Mouse (Mus musculus) limb, embryonic 15.5 days (tissue): ENCODE results near the gene Bicral. TPM values are rescaled to one million over a fixed set of nuclear protein-coding genes. Genes with fewer than 3 reads are reported as not detected.
A peak's percentile ranks its signal among the peaks of the same experiment; 100 is the strongest.

Experiments
- ATAC-seq: fragments of 200-750 bp; cut with Nextera tagmentation; 2 replicates; pipeline ENCODE4 v1.8.0; 2017; ENCODE audit warnings: low read depth, moderate TSS enrichment; ENCODE audit not compliant: insufficient number of reproducible peaks, low FRiP score, low TSS enrichment
- H3K27ac ChIP-seq: fragments of 300-500 bp; sonication (generic); 2 replicates; pipeline ENCODE4 v1.5.1; 2015; ENCODE audit warnings: moderate library complexity, mild to moderate bottlenecking, inconsistent platforms
- H3K27me3 ChIP-seq: fragments of 300-500 bp; sonication (generic); 2 replicates; pipeline ENCODE4 v1.6.1; 2015; ENCODE audit warnings: inconsistent platforms
- H3K36me3 ChIP-seq: fragments of 300-500 bp; sonication (generic); 2 replicates; pipeline ENCODE4 v1.6.1; 2015; ENCODE audit warnings: inconsistent platforms
- H3K4me1 ChIP-seq: fragments of 300-500 bp; sonication (generic); 2 replicates; pipeline ENCODE4 v1.6.1; 2015; ENCODE audit warnings: inconsistent platforms
- H3K4me2 ChIP-seq: fragments of 300-500 bp; sonication (generic); 2 replicates; pipeline ENCODE4 v1.6.1; 2015; ENCODE audit warnings: mild to moderate bottlenecking, inconsistent platforms
- H3K4me3 ChIP-seq: fragments of 300-500 bp; sonication (generic); 2 replicates; pipeline ENCODE4 v1.5.1; 2015; ENCODE audit warnings: mild to moderate bottlenecking, inconsistent platforms
- H3K9ac ChIP-seq: fragments of 300-500 bp; sonication (generic); 2 replicates; pipeline ENCODE4 v1.6.1; 2015; ENCODE audit warnings: inconsistent platforms
- H3K9me3 ChIP-seq: fragments of 300-500 bp; sonication (generic); 2 replicates; pipeline ENCODE4 v1.6.1; 2016; ENCODE audit warnings: inconsistent platforms
- WGBS: fragments of 180-500 bp; shearing (Covaris S2); methylation state at CpG from one replicate; pipeline ENCODE4 v1.1.7; 2015; 5-methylcytosine and 5-hydroxymethylcytosine counted together
- polyA plus RNA-seq: library from polyadenylated mRNA; unstranded; fragments of >200 nt; fragmentation: Nextera tagmentation; extraction: Ambion mirVana; gene quantifications from 2 replicates; pipeline ENCODE4 v1.2.1, GENCODE M21; 2015

Gene Bicral
- polyA plus RNA-seq, 1 experiment from 2014 or later: 3.8 TPM

DNA sequence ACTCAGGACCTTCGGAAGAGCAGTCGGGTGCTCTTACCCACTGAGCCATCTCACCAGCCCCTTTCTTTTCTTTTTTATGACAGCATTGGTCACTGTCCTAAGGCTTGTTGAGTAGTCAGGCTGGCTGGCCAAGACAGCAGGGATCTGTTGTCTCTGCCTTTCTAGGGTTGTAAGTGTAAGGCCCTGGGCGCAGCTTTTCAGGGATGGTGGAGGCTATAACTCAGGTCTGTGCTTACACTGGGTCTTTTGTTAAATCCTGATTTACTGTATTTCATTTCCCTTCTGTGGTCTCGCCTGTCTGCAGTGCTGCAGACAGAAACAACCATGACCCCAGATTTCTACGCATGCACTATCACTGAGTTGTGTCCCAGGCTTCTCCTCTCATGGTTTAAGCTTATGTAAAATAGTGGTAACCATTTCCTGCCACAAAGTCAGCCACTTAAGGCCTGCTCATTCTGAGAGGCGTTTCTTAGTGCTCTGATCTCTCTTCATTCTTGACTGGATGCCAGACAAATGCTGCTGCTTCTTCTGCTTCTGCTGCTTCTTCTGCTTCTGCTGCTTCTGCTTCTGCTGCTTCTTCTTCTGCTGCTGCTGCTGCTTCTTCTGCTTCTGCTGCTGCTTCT, 23.1 kb downstream of the Bicral start:
- H3K9me3 ChIP-seq: no peaks in the 10 kb centered on the region
- 0 out of 2 replicates have a peak, but pooled peaks cover 4% of the 10 kb centered on the region for H3K36me3 ChIP-seq
- no peak overlapping the region for H3K9ac ChIP-seq
- no peak overlapping the region for H3K27ac ChIP-seq
- H3K4me1 ChIP-seq: 0 out of 2 replicates have a peak, but pooled peaks cover 10% of the 10 kb centered on the region
- ATAC-seq: no peak
- no peak overlapping the region for H3K4me3 ChIP-seq
- 72% methylated on average over 6 of the region's 6 CpGs for WGBS
- no peak overlapping the region for H3K4me2 ChIP-seq
- no peaks in the 10 kb centered on the region for H3K27me3 ChIP-seq

- H3K4me1 ChIP-seq: 0 out of 2 replicates have a peak, but pooled peaks cover 10% of the 10 kb centered on the region
- peaks cover 14% of the 10 kb centered on the region for H3K36me3 ChIP-seq
- H3K9ac ChIP-seq: no peak overlapping the region
Measured at GRCm38 (mm10) chr17:46832981-46833305, 25.3 kb downstream of the Bicral start.

GRCm38 (mm10) chr17:46832101-46832980, 25.9 kb downstream of the Bicral start:
- no peaks in the 10 kb centered on the region for H3K9me3 ChIP-seq
- H3K4me2 ChIP-seq: no peak overlapping the region
- ATAC-seq: peak; percentile 48; the same call in 1 of the 2 replicates
- peak overlapping the region; percentile 59 for H3K27ac ChIP-seq
- 0 out of 2 replicates have a peak, but pooled peaks cover 10% of the 10 kb centered on the region for H3K4me1 ChIP-seq
- H3K4me3 ChIP-seq: no peak overlapping the region
- H3K36me3 ChIP-seq: peaks cover 18% of the 10 kb centered on the region
- H3K27me3 ChIP-seq: no peaks in the 10 kb centered on the region
- WGBS: 49% methylated on average over 11 of the region's 11 CpGs
- H3K9ac ChIP-seq: no peak overlapping the region

More at GRCm38 (mm10) chr17:46832981-46833305, 25.3 kb downstream of the Bicral start:
- 81% methylated on average over 4 of the region's 4 CpGs for WGBS
- H3K27ac ChIP-seq: no peak overlapping the region
- ATAC-seq: no peak
- no peaks in the 10 kb centered on the region for H3K9me3 ChIP-seq
- H3K27me3 ChIP-seq: no peaks in the 10 kb centered on the region
- H3K4me2 ChIP-seq: no peak overlapping the region
- H3K4me3 ChIP-seq: no peak overlapping the region

- Histone ChIP-seq H3K9ac (no peak overlapping the region), H3K4me2 (no peak overlapping the region), H3K4me3 (no peak overlapping the region), H3K27ac (no peak overlapping the region), H3K4me1 (0 out of 2 replicates have a peak, but pooled peaks cover 10% of the 10 kb centered on the region), H3K36me3 (peaks cover 36% of the 10 kb centered on the region), H3K27me3 (no peaks in the 10 kb centered on the region), H3K9me3 (no peaks in the 10 kb centered on the region)
- 87% methylated on average over 11 of the region's 11 CpGs for WGBS
- ATAC-seq: no peak
Measured at GRCm38 (mm10) chr17:46829856-46830535, 28.3 kb downstream of the Bicral start.

- H3K27me3 ChIP-seq: no peaks in the 10 kb centered on the region
- H3K9ac ChIP-seq: no peak overlapping the region
- no peak for ATAC-seq
- no peak overlapping the region for H3K27ac ChIP-seq
- 82% methylated on average over 3 of the region's 3 CpGs for WGBS
- peaks cover 47% of the 10 kb centered on the region for H3K36me3 ChIP-seq
- H3K9me3 ChIP-seq: no peaks in the 10 kb centered on the region
- no peak overlapping the region for H3K4me3 ChIP-seq
- no peak overlapping the region for H3K4me2 ChIP-seq
- 0 out of 2 replicates have a peak, but pooled peaks cover 10% of the 10 kb centered on the region for H3K4me1 ChIP-seq
Measured at GRCm38 (mm10) chr17:46828935-46829334, 29.3 kb downstream of the Bicral start.

- no peak for ATAC-seq
- no peaks in the 10 kb centered on the region for H3K9me3 ChIP-seq
- H3K4me2 ChIP-seq: no peak overlapping the region
- H3K27ac ChIP-seq: no peak overlapping the region
- WGBS: 95% methylated on average over 8 of the region's 8 CpGs
- peaks cover 80% of the 10 kb centered on the region for H3K36me3 ChIP-seq
- no peaks in the 10 kb centered on the region for H3K27me3 ChIP-seq
- H3K9ac ChIP-seq: no peak overlapping the region
- no peaks in the 10 kb centered on the region for H3K4me1 ChIP-seq
- H3K4me3 ChIP-seq: no peak overlapping the region
Measured at GRCm38 (mm10) chr17:46823091-46823490, 35.2 kb downstream of the Bicral start.

DNA sequence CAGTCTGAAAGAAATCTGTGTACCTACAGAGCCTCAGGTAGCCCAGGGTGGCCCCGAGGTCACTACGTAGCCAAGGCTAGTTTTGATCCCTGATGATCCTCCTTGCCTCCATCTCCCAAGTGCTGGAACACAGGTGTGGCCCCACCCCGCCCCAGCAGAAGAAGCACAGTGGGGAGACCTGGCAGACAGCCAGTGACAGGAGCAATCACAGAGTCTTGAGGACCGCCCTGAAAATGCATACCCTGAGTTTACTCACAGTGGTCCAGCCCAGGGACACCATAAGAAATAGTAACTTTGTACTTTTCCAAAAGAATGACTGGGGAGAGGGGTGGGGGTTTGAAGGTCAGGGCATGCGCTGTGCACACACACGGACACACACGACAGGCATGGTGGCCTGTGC, 37.7 kb downstream of the Bicral start:
- no peaks in the 10 kb centered on the region for H3K27me3 ChIP-seq
- ATAC-seq: no peak
- H3K36me3 ChIP-seq: peaks cover 74% of the 10 kb centered on the region
- 92% methylated on average over 7 of the region's 7 CpGs for WGBS
- no peak overlapping the region for H3K27ac ChIP-seq
- H3K9me3 ChIP-seq: no peaks in the 10 kb centered on the region
- no peak overlapping the region for H3K4me2 ChIP-seq
- no peak overlapping the region for H3K9ac ChIP-seq
- no peaks in the 10 kb centered on the region for H3K4me1 ChIP-seq
- no peak overlapping the region for H3K4me3 ChIP-seq

DNA sequence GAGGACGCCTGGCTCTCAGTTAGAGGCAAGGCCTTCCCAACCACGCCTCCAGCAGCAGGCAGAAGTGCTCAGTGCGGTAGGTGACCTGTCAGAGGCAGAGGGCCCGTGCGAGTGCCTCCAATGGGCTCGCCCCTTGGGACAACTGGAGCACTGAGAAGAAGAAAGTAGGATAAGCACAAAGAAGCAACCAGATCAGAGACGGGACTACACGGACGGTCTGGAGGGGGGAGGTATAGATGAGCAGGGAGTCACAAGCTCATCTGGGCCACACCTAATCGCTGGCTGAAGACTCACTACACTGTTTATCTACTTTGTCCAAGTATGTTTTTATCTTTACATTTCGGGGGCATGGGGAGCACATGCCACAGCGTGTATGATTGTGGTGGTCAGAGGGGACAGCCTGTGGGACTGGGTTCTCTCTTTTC, 40.5 kb downstream of the Bicral start:
- H3K4me3 ChIP-seq: no peak overlapping the region
- no peaks in the 10 kb centered on the region for H3K9me3 ChIP-seq
- no peak overlapping the region for H3K9ac ChIP-seq
- H3K27me3 ChIP-seq: no peaks in the 10 kb centered on the region
- H3K36me3 ChIP-seq: peaks cover 58% of the 10 kb centered on the region
- no peak for ATAC-seq
- no peak overlapping the region for H3K4me2 ChIP-seq
- 79% methylated on average over 12 of the region's 12 CpGs for WGBS
- no peaks in the 10 kb centered on the region for H3K4me1 ChIP-seq
- no peak overlapping the region for H3K27ac ChIP-seq

DNA sequence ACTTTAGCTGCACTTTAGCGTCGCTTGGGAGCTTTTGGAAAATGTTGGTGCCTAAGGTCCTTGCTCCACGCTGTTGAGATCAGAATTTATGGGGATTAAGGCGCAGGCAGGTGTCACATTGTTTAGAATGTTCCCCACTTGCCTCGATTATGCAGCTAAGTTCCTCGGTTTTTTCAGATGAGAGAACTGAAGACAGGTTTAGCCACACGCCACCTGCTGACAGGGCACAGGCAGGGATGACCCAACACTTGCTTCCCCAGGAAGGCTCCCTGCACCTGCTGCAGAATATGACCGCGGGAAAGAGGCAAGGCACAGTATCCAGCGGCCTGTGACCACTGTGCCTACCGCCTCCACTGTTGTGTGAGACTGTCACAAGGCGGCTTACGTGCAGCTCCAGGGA, 42.0 kb downstream of the Bicral start:
- no peak overlapping the region for H3K9ac ChIP-seq
- H3K4me2 ChIP-seq: no peak overlapping the region
- 71% methylated on average over 13 of the region's 13 CpGs for WGBS
- H3K9me3 ChIP-seq: no peaks in the 10 kb centered on the region
- H3K4me3 ChIP-seq: no peak overlapping the region
- ATAC-seq: no peak
- H3K27ac ChIP-seq: no peak overlapping the region
- H3K27me3 ChIP-seq: no peaks in the 10 kb centered on the region
- H3K36me3 ChIP-seq: peaks cover 60% of the 10 kb centered on the region
- no peaks in the 10 kb centered on the region for H3K4me1 ChIP-seq

DNA sequence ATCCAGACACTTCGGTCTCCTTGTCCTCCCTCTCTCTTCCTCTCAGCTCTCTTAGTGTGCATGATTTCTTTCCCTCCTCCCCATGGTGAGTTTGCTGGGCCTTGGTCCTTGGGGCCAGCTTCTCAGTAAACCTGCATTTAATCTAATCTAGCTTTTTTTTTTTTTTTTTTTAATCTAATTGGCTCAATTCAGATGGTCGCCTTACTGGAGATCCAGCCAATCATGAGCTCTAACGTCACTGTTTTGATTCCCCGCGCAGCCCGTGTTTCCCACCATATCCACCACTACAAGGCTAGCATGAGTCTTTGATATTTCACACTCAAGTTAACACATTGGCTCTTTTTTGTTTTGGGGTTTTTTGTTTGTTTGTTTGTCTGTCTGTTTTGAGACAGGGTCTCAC, 43.8 kb downstream of the Bicral start:
- 92% methylated on average over 6 of the region's 6 CpGs for WGBS
- Histone ChIP-seq H3K9me3 (no peaks in the 10 kb centered on the region), H3K27ac (no peak overlapping the region), H3K4me1 (no peaks in the 10 kb centered on the region), H3K9ac (no peak overlapping the region), H3K4me2 (no peak overlapping the region), H3K4me3 (no peak overlapping the region), H3K27me3 (no peaks in the 10 kb centered on the region), H3K36me3 (peaks cover 56% of the 10 kb centered on the region)
- no peak for ATAC-seq

DNA sequence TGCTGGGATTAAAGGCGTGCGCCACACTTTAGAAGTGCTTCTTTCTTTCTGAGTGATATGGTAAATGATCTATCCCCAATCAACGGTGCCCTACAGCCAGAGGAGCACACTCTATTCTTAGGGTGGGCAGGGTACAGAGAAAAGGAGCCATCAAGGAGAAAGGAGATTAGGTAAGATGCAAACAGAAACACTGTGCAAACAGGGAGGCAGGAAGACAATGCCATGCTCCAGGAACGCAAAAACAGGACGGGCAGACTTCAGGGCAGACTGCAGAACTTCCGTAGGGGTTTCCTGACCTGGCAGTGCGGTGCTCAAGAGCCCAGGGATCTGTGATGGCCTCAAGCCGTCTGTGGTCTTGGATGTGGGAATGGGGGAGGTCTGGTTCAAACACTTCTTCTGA, 44.6 kb downstream of the Bicral start:
- 81% methylated on average over 8 of the region's 8 CpGs for WGBS
- Histone ChIP-seq H3K36me3 (peaks cover 58% of the 10 kb centered on the region), H3K4me1 (no peaks in the 10 kb centered on the region), H3K4me2 (no peak overlapping the region), H3K9me3 (no peaks in the 10 kb centered on the region), H3K27ac (no peak overlapping the region), H3K27me3 (no peaks in the 10 kb centered on the region), H3K4me3 (no peak overlapping the region), H3K9ac (no peak overlapping the region)
- ATAC-seq: no peak

- Histone ChIP-seq H3K36me3 (peaks cover 59% of the 10 kb centered on the region), H3K27me3 (no peaks in the 10 kb centered on the region), H3K4me2 (no peak overlapping the region), H3K27ac (no peak overlapping the region), H3K4me1 (no peaks in the 10 kb centered on the region), H3K4me3 (no peak overlapping the region), H3K9me3 (no peaks in the 10 kb centered on the region), H3K9ac (no peak overlapping the region)
- 79% methylated on average over 1 of the region's 1 CpGs for WGBS
- ATAC-seq: no peak
Measured at GRCm38 (mm10) chr17:46812442-46812841, 45.8 kb downstream of the Bicral start.
